Mouse (Mus musculus) neural tube, embryonic 14.5 days (tissue): Measurements from ENCODE around the gene Gm609. TPM values are rescaled to one million over a fixed set of nuclear protein-coding genes. Genes with fewer than 3 reads are reported as not detected.
"Not testable (repeated sequence)": the region's sequence is repeated elsewhere in the genome, so short reads cannot be mapped to it uniquely, and the experiment has no call there.

ENCODE experiments used
- ATAC-seq: fragments of 200-750 bp; cut with Nextera tagmentation; 2 replicates; pipeline ENCODE4 v1.8.0; 2017; ENCODE audit warnings: low read depth, mild to moderate bottlenecking, moderate TSS enrichment, moderate library complexity
- H3K27ac ChIP-seq: fragments of 300-500 bp; sonication (generic); 2 replicates; pipeline ENCODE4 v1.5.1; 2014; ENCODE audit warnings: low read depth, mild to moderate bottlenecking, control low read depth, low read length, moderate library complexity, mixed read lengths
- H3K27me3 ChIP-seq: fragments of 300-500 bp; sonication (generic); 2 replicates; pipeline ENCODE4 v1.6.1; 2014; ENCODE audit warnings: low read length; ENCODE audit not compliant: control insufficient read depth, insufficient read depth
- H3K36me3 ChIP-seq: fragments of 300-500 bp; sonication (generic); 2 replicates; pipeline ENCODE4 v1.6.1; 2014; ENCODE audit warnings: low read length, mixed read lengths; ENCODE audit not compliant: control insufficient read depth, insufficient read depth
- H3K4me1 ChIP-seq: fragments of 300-500 bp; sonication (generic); 2 replicates; pipeline ENCODE4 v1.6.1; 2014; ENCODE audit warnings: low read length; ENCODE audit not compliant: control insufficient read depth, insufficient read depth
- H3K4me2 ChIP-seq: fragments of 300-500 bp; sonication (generic); 2 replicates; pipeline ENCODE4 v1.6.1; 2014; ENCODE audit warnings: mild to moderate bottlenecking, low read depth, low read length, control low read depth
- H3K4me3 ChIP-seq: fragments of 300-500 bp; sonication (generic); 2 replicates; pipeline ENCODE4 v1.5.1; 2014; ENCODE audit warnings: low read depth, low read length, control low read depth, mixed read lengths
- H3K9ac ChIP-seq: fragments of 300-500 bp; sonication (generic); replicated peaks from 2 replicates; pipeline ENCODE4 v1.6.1; 2014; ENCODE audit warnings: low read depth, mild to moderate bottlenecking, control low read depth, low read length, mixed read lengths
- H3K9me3 ChIP-seq: fragments of 300-500 bp; sonication (generic); 2 replicates; pipeline ENCODE4 v1.6.1; 2016; ENCODE audit warnings: low read length; ENCODE audit not compliant: control insufficient read depth
- WGBS: fragments of 180-500 bp; shearing (Covaris S2); extraction: QIAGEN DNeasy Blood & Tissue Kit; methylation state at CpG from one replicate; pipeline ENCODE4 v1.1.7; 2014; 5-methylcytosine and 5-hydroxymethylcytosine counted together
- polyA plus RNA-seq: library from polyadenylated mRNA; unstranded; fragments of >200 nt; fragmentation: Nextera tagmentation; extraction: Ambion mirVana; gene quantifications from 2 replicates; pipeline ENCODE4 v1.2.1, GENCODE M21; 2014

Gene Gm609
- not detected in 2 replicates for polyA plus RNA-seq

DNA sequence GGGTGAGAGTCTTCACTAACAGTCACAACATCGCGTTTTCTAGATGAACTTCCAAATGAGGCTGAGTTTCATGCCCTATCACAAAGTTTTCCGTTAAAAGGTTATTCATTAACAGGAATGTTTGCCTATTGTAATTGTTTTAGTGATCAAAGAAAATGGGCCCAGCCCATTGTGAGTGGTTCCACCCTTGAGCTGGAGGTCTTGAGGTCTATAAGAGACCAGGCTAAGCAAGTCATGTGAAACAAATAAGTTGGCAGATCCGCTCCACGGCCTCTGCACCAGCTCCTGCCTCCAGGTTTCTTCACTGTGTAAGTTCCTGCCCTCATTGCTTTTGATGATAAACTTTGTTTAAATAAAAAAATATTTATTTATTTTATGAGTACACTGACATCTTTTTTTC, at the start of gene Gm609:
Gene Gm609, minus strand, starts transcription at position 43 of the 400 bp plus-strand sequence.
- no peak within 1 kb of the TSS for H3K27ac ChIP-seq
- H3K9ac ChIP-seq, result no peak within 1 kb of the TSS
- no peak within 1 kb of the TSS for H3K4me2 ChIP-seq
- no peak within 1 kb of the TSS for H3K4me3 ChIP-seq
- no peaks in the 10 kb centered on the region for H3K9me3 ChIP-seq
- no peaks in the 10 kb centered on the region for H3K27me3 ChIP-seq
- H3K4me1 ChIP-seq, result no peaks in the 10 kb centered on the region
- 85% methylated on average over 5 of the region's 5 CpGs for WGBS
- no peaks in the 10 kb centered on the region for H3K36me3 ChIP-seq
- ATAC-seq, result no peak

DNA sequence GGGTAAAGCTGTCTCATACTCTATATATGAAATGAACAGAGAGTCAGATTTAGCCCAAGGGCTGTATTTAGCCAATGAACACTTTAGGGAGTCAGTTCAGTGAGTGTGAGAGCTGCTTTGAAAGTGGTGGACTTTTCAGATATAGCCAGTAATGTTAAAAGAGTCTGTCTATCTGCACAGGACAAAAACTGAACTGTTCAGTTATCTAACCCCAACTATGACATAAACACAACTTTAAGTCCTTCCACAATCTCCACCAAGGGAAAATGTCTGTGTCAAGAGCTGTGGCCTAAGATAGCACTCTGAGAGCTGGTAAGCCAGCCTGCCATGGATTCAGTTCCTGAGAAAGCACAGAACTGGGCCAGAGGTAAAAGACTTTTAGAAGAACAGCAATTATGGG, 49.3 kb upstream of the Gm609 start:
- H3K9ac ChIP-seq, result no peak overlapping the region
- no peaks in the 10 kb centered on the region for H3K27me3 ChIP-seq
- no peaks in the 10 kb centered on the region for H3K9me3 ChIP-seq
- no peaks in the 10 kb centered on the region for H3K4me1 ChIP-seq
- no peak overlapping the region for H3K4me2 ChIP-seq
- no peak overlapping the region for H3K27ac ChIP-seq
- no peaks in the 10 kb centered on the region for H3K36me3 ChIP-seq
- no peak overlapping the region for H3K4me3 ChIP-seq
- ATAC-seq, result no peak

DNA sequence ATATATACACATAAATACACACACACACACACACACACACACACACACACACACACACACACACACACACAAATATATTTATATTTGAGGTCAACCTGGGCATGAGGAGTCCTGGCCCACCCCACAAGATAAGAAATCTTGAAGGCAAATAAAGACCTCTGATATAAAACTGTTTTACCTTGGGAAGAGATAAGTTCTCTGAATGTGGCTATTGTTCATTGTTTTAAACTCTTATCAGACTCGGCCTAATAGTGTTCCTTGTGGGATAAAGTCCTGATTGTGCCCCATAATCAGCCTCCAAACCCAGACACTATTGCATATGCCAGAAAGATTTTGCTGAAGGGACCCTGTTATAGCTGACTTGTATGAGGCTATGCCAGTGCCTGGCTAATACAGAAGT, 45.6 kb upstream of the Gm609 start:
- not testable (repeated sequence) for H3K27ac ChIP-seq, H3K4me1 ChIP-seq, H3K27me3 ChIP-seq, H3K9me3 ChIP-seq, H3K36me3 ChIP-seq, H3K4me2 ChIP-seq, H3K4me3 ChIP-seq, ATAC-seq, H3K9ac ChIP-seq
- WGBS, result 86% methylated on average over 1 of the region's 1 CpGs

DNA sequence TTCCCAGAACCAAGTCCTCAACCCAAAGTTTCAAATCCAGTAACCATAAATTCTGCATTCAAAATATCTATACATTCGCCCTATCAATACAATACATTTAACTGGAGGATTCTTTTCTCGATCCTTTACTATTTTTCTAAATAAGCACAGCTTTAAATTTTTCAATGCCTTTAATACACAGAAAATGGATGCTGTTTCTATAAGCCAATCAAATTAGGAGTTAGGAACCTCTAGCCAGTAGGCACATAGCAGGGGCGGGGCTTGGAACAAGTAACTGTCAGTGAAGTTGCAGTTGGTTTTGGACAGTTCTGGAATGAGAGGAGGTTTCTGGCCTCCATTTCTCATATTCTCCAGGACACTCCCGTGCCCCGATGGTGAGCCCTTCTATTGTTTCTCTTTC, 42.2 kb upstream of the Gm609 start, which contains the start of gene Slc9c1:
Gene Slc9c1, plus strand, starts transcription at position 301 of the 400 bp plus-strand sequence.
- no peaks in the 10 kb centered on the region for H3K9me3 ChIP-seq
- H3K4me3 ChIP-seq, result no peak within 1 kb of the TSS
- H3K36me3 ChIP-seq, result no peaks in the 10 kb centered on the region
- H3K9ac ChIP-seq, result no peak within 1 kb of the TSS
- no peak for ATAC-seq
- no peaks in the 10 kb centered on the region for H3K27me3 ChIP-seq
- H3K4me1 ChIP-seq, result no peaks in the 10 kb centered on the region
- H3K4me2 ChIP-seq, result no peak within 1 kb of the TSS
- H3K27ac ChIP-seq, result no peak within 1 kb of the TSS
- WGBS, result 96% methylated on average over 5 of the region's 5 CpGs

DNA sequence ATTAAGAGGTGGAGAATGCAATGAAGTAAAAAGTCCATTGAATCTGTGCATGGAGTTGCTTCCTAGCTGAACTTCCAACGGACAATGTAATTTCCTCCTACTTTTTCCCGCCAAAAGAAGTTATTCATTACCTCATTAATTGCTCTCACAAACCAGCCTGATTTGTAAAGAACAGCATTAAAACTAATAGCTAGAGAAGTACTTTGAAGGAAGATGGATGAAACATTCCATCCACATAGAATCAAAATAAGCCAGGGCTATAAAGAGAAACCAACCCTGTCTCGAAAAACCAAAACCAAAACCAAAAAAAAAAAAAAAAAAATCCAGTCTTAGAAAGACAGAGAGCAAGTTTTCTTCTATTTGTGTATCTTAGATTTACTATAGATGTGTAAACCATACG, 39.2 kb upstream of the Gm609 start, which contains the start of gene Gm17783:
Gene Gm17783, minus strand, starts transcription at position 101 of the 400 bp plus-strand sequence.
- no peak within 1 kb of the TSS for H3K4me2 ChIP-seq
- no peak within 1 kb of the TSS for H3K9ac ChIP-seq
- no peak within 1 kb of the TSS for H3K27ac ChIP-seq
- no peaks in the 10 kb centered on the region for H3K9me3 ChIP-seq
- H3K4me1 ChIP-seq, result no peaks in the 10 kb centered on the region
- ATAC-seq, result no peak
- WGBS, result 82% methylated on average over 4 of the region's 4 CpGs
- H3K36me3 ChIP-seq, result no peaks in the 10 kb centered on the region
- H3K27me3 ChIP-seq, result no peaks in the 10 kb centered on the region
- H3K4me3 ChIP-seq, result no peak within 1 kb of the TSS

DNA sequence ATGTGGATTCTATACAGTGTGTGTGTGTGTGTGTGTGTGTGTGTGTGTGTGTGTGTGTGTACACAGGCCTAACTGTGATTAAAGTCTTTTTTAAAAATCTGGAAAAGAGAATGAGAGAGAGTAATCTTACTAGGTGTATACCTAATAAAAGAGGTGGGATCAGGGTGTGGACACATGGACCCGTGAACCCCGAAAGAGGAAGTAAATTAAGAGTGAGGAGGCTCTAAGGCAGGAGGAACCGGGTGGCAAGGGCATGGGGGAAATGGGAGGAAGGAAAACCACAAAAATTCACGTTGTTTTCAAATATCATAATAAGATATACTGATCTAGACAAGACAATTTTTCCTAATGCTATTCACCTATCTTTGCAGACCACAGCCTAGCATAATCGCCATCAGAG, 32.8 kb upstream of the Gm609 start:
- H3K36me3 ChIP-seq, result no peaks in the 10 kb centered on the region
- ATAC-seq, result no peak
- H3K4me3 ChIP-seq, result no peak overlapping the region
- no peaks in the 10 kb centered on the region for H3K27me3 ChIP-seq
- WGBS, result 85% methylated on average over 5 of the region's 5 CpGs
- no peak overlapping the region for H3K9ac ChIP-seq
- H3K4me1 ChIP-seq, result no peaks in the 10 kb centered on the region
- H3K9me3 ChIP-seq, result no peaks in the 10 kb centered on the region
- no peak overlapping the region for H3K27ac ChIP-seq
- no peak overlapping the region for H3K4me2 ChIP-seq

DNA sequence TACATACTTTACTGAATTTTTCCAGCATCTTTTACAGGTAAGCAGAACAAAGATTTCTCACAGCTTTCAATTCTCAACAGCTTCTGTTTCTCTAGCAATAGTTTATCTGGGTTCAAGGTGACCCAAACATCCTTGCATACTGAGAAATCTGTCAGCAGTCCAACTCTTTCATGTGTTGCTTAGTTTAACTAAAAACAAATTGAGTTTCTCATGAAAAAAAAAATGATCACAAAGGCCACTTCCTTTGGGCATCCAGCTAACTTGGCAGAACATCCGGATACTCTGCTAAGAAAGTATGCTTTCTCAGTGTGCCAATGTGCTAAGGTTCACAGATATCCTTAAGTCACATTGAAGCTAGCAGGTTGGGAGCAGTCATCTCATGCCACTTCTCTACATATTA, 2.6 kb upstream of the Gm609 start:
- ATAC-seq, result no peak
- no peak overlapping the region for H3K27ac ChIP-seq
- H3K4me3 ChIP-seq, result no peak overlapping the region
- H3K36me3 ChIP-seq, result no peaks in the 10 kb centered on the region
- H3K9ac ChIP-seq, result no peak overlapping the region
- H3K4me2 ChIP-seq, result no peak overlapping the region
- no peaks in the 10 kb centered on the region for H3K9me3 ChIP-seq
- H3K4me1 ChIP-seq, result no peaks in the 10 kb centered on the region
- 87% methylated on average over 1 of the region's 1 CpGs for WGBS
- H3K27me3 ChIP-seq, result no peaks in the 10 kb centered on the region

DNA sequence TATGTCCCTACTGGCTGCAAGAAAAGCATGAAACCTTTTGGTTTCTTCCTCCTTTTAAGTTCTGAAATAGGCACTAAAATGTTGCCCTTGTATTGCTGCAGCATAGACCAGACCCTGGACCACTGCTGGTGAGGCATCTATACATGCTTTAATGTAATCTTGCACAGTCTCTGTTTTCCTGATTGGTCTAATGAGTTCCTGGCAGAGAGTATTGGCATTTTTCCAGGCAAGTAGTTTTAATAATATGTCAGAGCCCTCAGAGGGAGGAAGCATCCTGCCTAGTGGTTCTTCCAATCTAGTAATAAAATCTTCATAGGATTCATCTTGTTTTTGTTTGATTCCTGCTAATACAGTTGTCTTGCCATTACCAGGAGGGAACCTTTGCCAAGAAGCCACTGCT, 15.8 kb downstream of the Gm609 start:
- H3K36me3 ChIP-seq, result no peaks in the 10 kb centered on the region
- H3K27me3 ChIP-seq, result no peaks in the 10 kb centered on the region
- no peaks in the 10 kb centered on the region for H3K4me1 ChIP-seq
- H3K4me2 ChIP-seq, result no peak overlapping the region
- no peak for ATAC-seq
- H3K4me3 ChIP-seq, result no peak overlapping the region
- H3K9me3 ChIP-seq, result no peaks in the 10 kb centered on the region
- no peak overlapping the region for H3K9ac ChIP-seq
- no peak overlapping the region for H3K27ac ChIP-seq

DNA sequence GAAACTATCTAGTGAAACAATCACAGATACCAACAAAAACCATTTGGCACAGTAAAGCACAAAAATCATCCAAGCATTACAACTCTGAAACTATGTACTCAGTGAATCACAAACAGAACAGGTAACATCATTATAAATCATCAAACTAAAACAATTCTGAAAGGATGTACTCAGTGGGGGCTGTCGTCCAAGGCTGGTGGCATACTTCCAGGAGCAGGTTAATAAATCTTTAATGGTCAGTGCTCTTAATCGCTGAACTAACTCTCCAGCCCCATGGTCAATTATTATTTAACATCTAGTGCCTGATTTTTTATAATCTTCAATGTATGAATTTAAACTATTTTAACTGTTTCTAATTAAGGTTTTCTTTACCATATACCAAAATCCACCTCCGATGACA, 20.9 kb downstream of the Gm609 start:
- not testable (repeated sequence) for H3K4me1 ChIP-seq, H3K27me3 ChIP-seq, H3K27ac ChIP-seq, ATAC-seq, H3K4me3 ChIP-seq, H3K9me3 ChIP-seq, H3K9ac ChIP-seq, H3K4me2 ChIP-seq, H3K36me3 ChIP-seq
- whole genome bisulfite sequencing, result 62% methylated on average over 3 of the region's 3 CpGs

DNA sequence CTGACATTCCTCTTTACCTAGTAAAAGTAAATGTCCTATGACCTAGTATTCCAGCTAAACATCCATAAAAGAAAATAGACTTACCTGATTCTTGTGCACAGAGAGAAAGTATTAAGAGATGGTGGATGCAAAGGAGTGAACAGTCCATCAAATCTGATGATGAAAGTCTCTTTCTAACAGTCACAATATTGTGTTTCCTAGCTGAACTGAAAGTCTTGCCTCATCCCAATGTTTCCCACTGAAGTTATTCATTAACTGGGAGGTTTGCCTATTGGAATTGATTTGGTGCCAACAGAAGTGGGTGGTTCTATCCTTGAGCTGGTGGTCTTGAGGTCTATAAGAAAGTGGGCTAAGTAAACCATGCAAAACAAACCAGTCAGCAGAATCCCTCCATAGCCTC, 38.0 kb downstream of the Gm609 start:
- ATAC-seq, result no peak
- no peak overlapping the region for H3K4me3 ChIP-seq
- no peak overlapping the region for H3K4me2 ChIP-seq
- no peaks in the 10 kb centered on the region for H3K9me3 ChIP-seq
- no peak overlapping the region for H3K9ac ChIP-seq
- H3K27me3 ChIP-seq, result no peaks in the 10 kb centered on the region
- H3K27ac ChIP-seq, result no peak overlapping the region
- H3K4me1 ChIP-seq, result no peaks in the 10 kb centered on the region
- H3K36me3 ChIP-seq, result no peaks in the 10 kb centered on the region
